Mouse (Mus musculus): Measurements from ENCODE around the gene Cmss1.

The Cmss1 gene

GRCm38 (mm10) chr16:57295216-57295934, 311.3 kb downstream of the Cmss1 start:
- DNase-seq (ENCODE audit: low read depth) = no peak

DNA sequence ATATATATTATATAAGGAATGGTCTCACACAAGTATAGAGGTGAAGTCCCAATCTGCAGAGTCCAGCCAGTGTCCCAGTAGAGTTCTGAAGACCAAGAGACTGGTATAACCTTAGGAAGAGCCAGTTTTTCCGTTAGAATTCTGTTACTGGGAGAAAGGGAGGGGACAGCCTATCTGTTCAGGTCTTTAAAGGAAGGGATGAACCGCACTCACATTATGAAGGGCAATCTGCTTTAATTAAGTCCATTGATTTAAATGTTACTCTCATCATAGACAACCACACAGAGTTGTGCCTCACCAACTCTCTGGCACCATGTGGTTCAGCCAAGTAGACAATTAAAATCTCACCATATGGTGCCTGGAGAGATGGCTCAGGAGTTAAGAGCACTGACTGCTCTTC, 313.9 kb downstream of the Cmss1 start, which contains the start of gene Tmem30c:
Gene Tmem30c, minus strand, starts transcription at position 101 of the 400 bp plus-strand sequence.
- DNase-seq (ENCODE audit: low read depth) = no peak

- no peak for DNase-seq (ENCODE audit: low read depth)
Measured at GRCm38 (mm10) chr16:57292296-57292695, 314.4 kb downstream of the Cmss1 start.

GRCm38 (mm10) chr16:57291696-57292095, 315.0 kb downstream of the Cmss1 start:
- peak; percentile 10 for DNase-seq (ENCODE audit: low read depth)

GRCm38 (mm10) chr16:57281417-57281816, 325.2 kb downstream of the Cmss1 start:
- no peak for DNase-seq (ENCODE audit: low read depth)

DNA sequence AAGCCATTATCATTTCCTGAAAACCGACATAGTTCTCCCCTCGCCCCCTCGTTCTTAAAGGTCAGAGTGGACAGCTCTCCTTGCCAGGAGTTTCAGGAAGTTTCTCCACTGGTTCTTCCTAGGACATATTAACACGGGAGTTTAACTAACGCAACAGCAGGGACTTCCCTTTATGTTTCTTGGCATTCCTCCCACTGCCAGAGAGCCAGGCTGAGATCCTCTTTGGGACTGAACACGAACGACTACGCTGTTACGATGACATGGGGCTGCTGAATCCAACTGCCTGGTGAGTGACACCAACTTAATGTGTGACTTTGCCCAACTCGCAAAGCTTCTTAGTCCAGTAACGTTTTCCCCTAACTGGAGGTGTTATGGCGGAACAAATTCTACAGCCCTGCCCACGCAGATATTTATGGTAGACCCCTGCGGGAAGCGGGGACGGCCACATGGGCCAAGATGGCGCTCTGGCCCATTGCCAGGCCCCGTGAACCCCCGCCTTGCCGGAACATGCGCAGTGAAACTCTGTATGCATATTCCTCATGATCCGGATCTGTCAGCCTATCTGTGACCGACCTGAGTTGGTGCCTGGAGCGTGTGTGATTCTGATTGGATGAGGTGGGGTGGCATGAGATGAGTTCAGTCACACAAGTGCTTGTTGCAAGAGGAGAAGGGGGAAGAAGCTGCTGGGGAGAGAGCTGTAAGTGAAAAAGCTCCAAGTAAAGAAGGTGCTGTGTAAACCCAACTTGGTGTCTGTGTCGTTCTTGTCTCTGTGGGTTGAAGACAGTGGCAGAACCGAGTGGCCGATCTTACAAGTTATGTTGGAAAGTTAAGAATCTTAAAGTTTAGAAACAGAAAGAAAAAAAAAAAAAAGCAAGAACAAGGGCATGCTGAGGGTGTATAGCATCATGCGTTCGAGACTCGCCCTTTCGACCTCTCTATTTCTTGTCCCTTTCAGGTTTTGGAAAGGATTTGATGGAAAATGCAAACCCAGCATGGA, 326.1 kb downstream of the Cmss1 start:
- DNase-seq (ENCODE audit: low read depth) = no peak

- no peak for DNase-seq (ENCODE audit: low read depth)
Measured at GRCm38 (mm10) chr16:57278976-57279626, 327.6 kb downstream of the Cmss1 start.

GRCm38 (mm10) chr16:57269751-57270150, 336.9 kb downstream of the Cmss1 start:
- DNase-seq (ENCODE audit: low read depth) = no peak

DNA sequence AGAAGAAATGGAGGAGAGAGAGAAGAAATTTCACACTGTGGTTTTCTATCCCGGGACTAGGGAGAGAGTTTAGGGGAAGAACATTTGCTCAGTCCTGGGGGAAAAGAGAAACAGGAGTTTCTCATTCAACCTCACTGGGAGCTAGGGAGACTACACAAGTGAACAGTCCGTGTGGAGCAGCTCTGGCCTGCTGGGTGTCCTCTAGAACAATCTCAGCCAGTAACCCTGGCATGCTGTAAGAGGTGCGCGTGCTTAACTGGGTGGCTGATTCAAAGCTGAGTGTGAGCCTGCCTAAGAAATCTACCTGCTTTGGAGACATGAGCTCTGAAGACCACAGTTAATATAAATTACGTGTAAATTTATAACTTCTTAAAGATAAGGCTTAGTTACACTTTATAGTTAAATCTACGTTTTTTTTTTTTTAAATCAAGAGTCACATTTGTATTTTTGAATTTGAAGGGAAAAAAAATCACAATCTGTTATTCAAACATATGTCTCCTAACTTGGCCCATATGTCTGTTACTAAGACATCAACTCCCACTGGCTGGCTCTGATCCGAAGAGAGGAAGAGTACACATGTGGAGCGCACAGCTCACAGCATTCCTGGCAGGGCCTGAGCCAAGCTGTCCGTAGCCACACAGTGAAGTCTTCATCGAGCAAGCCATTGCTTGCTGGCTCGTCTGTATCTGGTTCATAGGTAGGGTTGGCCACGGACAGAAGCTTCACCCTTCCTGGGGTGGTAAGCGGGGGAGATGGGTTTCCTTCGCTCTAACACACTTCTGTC, 338.4 kb downstream of the Cmss1 start:
- no peak for DNase-seq (ENCODE audit: low read depth)

GRCm38 (mm10) chr16:57267068-57267467, 339.6 kb downstream of the Cmss1 start:
- DNase-seq (ENCODE audit: low read depth) = no peak

GRCm38 (mm10) chr16:57260152-57260551, 346.5 kb downstream of the Cmss1 start:
- no peak for DNase-seq (ENCODE audit: low read depth)

DNA sequence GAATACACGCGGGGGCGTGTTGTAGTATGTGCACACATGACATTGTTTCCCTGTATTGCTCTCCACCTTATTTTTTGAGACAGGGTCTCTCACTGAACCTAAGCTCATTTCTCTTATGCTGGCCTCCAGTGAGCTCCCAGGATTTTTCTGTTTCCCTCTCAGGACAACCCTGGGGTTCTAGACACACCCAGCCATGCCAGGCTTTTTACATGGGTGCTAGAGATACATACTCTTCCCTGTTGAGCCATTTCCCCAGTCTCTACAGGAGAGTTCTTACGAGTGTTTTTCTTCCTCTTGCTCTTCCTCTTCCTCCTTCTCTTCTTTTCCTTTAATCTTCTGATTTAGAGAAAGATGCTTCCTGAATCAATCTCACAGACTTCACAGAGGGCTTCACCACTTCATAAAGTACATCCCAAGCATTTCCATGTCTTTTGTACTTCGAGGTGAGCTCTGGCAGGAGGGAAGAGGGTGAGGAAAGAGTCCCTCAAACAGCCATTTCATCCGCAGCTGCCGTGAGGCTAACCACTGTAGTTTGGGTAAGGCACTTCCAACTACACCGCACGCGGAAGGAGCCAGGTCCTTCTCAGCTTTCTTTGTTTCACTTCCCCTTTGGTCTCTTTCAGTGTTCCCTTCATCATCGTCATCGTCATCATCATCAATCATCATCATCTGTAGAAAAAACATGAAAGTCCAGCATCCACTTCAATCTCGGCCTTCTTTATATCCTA, 347.1 kb downstream of the Cmss1 start:
- no peak for DNase-seq (ENCODE audit: low read depth)

All from induced T-regulatory cell, adult 2 months (primary cell).